Mouse (Mus musculus): ENCODE measurements around the gene Ccdc13.

- TF ChIP-seq CTCF (IDR thresholded peaks at IDR 0.05; ENCODE audit: control insufficient read depth, insufficient read depth, insufficient read length) (no peak), USF1 (IDR thresholded peaks at IDR 0.05; ENCODE audit: low read depth) (no peak)
Observed at GRCm38 (mm10) chr9:121762761-121763160, 76.5 kb downstream of the Ccdc13 start.
